Mouse (Mus musculus): Measurements from ENCODE around the gene Mindy4b-ps.

DNA sequence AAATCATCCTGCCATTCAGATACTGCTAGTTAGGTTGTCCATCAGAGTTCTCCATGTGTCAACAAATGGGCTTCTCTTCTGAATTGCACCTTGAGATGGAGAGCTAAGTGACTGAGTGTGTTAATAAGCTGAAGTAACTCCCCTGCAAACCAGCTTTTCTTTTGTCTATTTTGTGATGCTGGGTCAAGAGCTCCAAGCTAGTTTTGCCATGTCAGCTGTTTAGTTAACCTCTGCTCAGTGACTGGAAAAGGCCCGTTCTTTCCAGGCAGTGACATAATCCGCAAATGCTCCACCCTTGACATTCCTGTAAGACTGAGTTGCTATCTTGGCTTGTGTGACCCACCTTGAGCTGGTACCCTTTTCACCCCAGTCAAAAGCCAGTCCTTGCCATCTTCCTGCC lies 40.9 kb upstream of the Mindy4b-ps start:
- TF ChIP-seq POLR2A (IDR thresholded peaks at IDR 0.05; ENCODE audit: insufficient read length, low read depth) = no peak
- no peak for TF ChIP-seq USF1 (IDR thresholded peaks at IDR 0.05; ENCODE audit: low read depth)
- no peak for TF ChIP-seq TCF3 (IDR thresholded peaks at IDR 0.05; ENCODE audit: insufficient read length, low read depth)
- TF ChIP-seq POLR2AphosphoS2 (IDR thresholded peaks at IDR 0.05; ENCODE audit: insufficient read length, low read depth) = no peak
- TF ChIP-seq SRF (IDR thresholded peaks at IDR 0.05; ENCODE audit: control insufficient read depth, insufficient read length, low read depth) = no peak
- TF ChIP-seq MAX (IDR thresholded peaks at IDR 0.05; ENCODE audit: low read depth) = no peak
